Mouse (Mus musculus) small intestine, adult 10 weeks (tissue): ENCODE results near the gene Vmn1r66. TPM values are rescaled to one million over a fixed set of nuclear protein-coding genes. Genes with fewer than 3 reads are reported as not detected.

Experiments used
- polyA plus RNA-seq: library from polyadenylated mRNA; stranded (reverse); fragments of 350-450 nt; fragmentation: Illumina TruSeq; extraction: RNeasy Lipid Tissue Mini Kit (QIAGEN cat#74804); gene quantifications from one replicate; pipeline ENCODE4 v1.2.3, GENCODE M21; 2014; ENCODE audit warnings: low replicate concordance

The Vmn1r66 gene
- not detected for polyA plus RNA-seq

DNA sequence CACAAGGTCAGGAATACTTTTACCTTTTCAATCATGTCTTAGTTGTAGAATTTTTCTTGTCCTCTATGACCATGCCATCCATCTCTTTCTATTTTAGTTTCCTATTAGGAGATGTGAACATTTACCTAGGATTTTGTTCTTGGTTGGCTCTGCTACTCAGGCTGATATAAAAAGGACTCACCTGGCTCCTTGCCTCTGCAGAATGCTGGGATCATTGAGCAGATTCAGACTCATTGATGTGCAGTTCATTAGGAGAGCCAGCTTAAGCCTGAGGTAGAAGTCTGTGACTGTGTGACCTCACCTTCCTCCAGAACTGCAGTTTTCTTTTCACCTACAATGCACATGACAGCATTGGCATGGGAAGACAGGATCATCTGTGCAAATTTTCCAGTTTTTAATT lies at the start of gene Vmn1r66:
TSS of gene Vmn1r66 (minus strand) at position 101 of the 400 bp plus-strand sequence.

Other genes starting within 250 kb of the Vmn1r66 start
- gene Vmn2r50, start 224.7 kb downstream of the Vmn1r66 start, polyA plus RNA-seq: not detected
- gene Vmn2r51, start 172.3 kb downstream of the Vmn1r66 start, polyA plus RNA-seq: not detected
- gene Vmn2r52, start 101.4 kb downstream of the Vmn1r66 start, polyA plus RNA-seq: not detected
- gene Vmn1r67, start 165.3 kb upstream of the Vmn1r66 start, polyA plus RNA-seq: not detected
- 0.85 TPM for gene Zik1, start 217.4 kb upstream of the Vmn1r66 start, polyA plus RNA-seq